Mouse (Mus musculus): ENCODE results near the gene Sema3f.

Gene Sema3f

DNA sequence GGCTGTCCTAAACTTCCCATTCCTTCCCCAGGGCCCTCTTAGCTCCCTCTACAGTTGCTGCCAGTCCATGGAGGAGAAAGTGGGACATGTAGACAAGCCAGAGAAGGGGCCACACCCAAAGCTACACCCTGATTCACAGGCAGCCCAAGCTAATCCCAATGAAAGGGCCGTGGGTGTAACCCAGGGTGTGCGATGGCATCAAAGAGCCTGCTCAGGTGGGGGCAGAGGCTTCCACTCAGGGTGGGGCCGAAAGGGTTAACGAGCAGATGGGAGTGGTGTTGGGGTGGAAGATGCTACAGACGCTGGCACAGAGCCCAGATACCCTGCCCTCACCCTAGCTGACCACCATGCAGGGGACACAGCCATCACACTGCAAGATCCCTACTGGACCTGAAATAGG lies 17.5 kb downstream of the Sema3f start:
- no peak for DNase-seq (ENCODE audit: low read depth, low spot score)

DNA sequence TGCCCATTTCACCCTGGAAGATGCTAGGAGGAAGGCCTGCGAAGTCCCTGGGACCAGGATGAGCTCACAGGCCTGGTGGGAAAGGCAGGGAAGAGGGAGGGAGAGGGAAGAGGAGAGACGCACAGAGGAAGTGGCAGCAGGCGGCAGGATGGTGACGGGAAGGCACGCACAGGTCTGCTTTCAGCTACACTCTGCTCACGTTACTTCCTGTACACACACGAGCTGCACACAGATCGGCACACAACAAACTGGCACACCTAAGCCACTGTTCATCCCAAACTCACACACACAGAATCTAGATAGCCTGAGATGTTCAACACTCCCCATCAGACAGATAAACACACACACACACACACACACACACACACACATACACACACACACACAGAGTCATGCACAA lies 19.9 kb downstream of the Sema3f start:
- DNase-seq (ENCODE audit: low read depth, low spot score): no peak

GRCm38 (mm10) chr9:107688939-107689338 lies 21.3 kb downstream of the Sema3f start:
- peak; percentile 28 for DNase-seq (ENCODE audit: low read depth, low spot score)

GRCm38 (mm10) chr9:107688415-107688814 lies 21.9 kb downstream of the Sema3f start:
- no peak for DNase-seq (ENCODE audit: low read depth, low spot score)

GRCm38 (mm10) chr9:107685231-107685981 lies 24.9 kb downstream of the Sema3f start:
- DNase-seq (ENCODE audit: low read depth, low spot score): peak; percentile 50

- DNase-seq (ENCODE audit: low read depth, low spot score): no peak
Measured at GRCm38 (mm10) chr9:107682405-107682804, 27.9 kb downstream of the Sema3f start.

GRCm38 (mm10) chr9:107679501-107679900 lies 30.8 kb downstream of the Sema3f start, which contains the start of gene Gnat1:
Gnat1 (minus strand) TSS chr9:107679712.
- no peak for DNase-seq (ENCODE audit: low read depth, low spot score)

DNA sequence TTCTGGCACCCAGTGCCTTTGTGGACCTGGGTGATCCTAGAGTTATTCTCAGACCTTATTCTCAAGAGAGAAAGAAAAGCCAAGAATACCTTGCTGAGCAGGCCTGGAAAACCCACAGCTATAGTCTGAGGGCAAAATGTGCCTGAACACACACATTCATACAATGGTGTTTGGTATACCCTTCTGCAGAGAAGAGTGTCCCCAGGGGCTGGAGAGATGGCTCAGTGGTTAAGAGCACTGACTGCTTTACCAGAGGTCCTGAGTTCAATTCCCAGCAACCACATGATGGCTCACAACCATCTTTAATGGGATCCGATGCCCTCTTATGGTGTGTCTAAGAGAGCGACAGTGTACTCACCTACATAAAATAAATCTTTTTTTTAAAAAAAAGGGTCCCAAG lies 31.4 kb downstream of the Sema3f start:
- DNase-seq (ENCODE audit: low read depth, low spot score): no peak

DNA sequence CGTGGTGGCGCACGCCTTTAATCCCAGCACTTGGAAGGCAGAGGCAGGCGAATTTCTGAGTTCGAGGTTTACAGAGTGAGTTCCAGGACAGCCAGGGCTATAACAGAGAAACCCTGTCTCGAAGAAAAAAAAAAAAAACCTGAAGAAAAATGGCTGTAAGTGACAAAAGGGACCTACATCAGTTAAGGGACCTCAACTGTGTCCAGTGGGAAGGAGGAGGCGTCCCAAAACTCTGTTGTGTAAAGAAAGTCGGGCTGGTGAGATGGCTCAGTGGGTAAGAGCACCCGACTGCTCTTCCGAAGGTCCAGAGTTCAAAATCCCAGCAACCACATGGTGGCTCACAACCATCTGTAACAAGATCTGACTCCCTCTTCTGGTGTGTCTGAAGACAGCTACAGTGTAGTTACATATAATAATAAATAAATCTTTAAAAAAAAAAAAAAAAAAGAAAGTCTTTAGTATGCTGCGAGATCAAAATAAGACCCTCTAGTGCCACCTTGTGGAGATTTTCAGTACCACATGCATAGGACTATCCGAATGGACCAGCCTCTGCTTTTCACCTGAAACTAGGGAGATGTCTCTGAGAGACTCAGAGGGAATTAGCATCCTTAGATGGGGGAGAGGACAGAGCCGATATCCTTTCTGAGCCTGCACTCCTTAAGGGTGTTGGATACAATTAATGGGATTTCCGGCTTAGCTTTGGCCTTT lies 32.3 kb downstream of the Sema3f start:
- DNase-seq (ENCODE audit: low read depth, low spot score): peak; percentile 75

DNA sequence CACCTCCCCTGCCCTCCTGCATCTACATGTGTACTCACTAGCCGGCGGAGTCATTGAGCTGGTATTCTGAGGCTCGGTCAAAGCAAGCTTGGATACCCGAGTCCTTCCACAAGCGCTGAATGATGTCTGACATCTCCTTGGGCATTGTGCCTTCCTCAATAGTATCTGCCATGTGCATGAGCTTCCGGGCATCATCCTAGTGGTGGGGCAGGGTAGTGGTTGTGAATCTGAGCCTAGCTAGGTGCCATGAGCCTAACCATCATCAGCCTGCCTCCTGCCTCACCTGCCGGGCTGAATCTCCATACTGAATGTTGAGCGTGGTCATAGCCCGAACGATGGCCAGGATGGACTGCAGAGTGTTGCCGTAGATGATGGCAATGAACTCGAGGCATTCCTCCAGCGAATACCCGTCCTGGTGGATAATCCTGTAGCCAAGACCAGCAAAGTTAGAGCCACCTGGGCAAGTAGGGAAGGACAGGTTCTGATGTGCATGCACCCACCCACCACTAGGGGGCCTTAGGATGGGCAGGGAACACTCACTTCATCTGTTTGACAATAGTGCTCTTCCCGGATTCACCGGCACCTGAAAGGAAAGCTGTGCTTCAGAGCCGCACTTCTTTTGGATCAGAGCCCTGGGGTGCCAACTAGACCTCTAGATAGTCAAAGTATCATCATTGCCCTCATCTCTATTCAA lies 33.0 kb downstream of the Sema3f start:
- peak; percentile 56 for DNase-seq (ENCODE audit: low read depth, low spot score)

DNA sequence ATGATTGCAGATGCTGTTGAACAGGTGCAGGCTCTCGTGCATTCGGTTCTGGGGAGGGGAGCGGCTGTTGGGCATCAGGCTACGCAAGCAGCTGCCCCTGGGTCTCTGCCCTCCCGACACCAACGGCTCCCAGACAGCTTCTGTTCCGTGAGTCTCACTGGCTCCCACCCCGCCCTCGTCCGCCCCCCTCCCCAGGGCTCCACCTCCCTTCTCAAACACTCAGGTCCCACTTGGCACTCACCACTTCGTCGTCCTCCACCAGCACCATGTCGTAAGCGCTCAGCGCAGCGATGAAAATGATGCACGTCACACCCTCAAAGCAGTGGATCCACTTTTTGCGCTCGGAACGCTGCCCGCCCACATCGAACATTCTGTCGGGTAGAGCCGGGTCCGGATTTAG lies 34.0 kb downstream of the Sema3f start:
- no peak for DNase-seq (ENCODE audit: low read depth, low spot score)

- peak; percentile 73 for DNase-seq (ENCODE audit: low read depth, low spot score)
Measured at GRCm38 (mm10) chr9:107675671-107676301, 34.5 kb downstream of the Sema3f start.

DNA sequence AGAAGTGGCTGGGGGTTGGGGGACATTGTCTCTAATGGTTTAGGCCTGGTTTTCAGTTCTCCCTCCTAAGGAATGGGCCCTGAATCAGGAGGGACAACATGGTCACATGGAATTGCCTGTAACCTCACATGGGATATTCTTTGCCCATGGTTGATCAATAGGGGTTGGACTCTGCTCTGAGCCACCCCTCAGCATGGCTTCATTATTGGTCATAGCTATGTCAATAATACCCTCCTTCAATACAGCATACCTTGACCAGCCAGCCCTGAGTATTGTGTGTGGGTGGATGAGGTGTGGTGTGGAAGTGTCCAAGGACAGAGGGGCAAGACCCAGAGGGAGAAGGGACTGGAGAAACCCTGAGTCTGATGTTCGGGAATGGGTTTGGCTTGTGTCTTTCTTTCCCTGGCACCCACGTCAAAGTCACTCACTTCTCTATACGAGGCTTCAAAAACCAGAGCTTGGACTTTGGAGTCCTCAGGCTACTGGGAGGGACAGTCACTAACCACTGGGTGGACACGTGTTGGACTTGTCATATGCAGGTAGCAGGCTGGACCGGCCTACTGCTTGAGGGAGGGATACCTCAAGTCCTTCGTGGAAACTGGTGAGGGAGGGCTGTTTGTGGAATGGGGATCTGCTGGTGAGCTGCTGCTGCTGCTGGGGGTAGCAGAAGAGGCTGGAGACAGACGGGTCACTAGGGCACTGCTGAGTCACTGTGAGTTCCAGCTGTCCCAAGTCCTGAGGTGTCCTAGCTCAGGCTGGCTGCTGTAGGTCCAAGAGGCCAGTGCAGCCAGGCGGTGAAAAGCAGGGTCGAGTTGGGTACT lies 35.5 kb downstream of the Sema3f start:
- no peak for DNase-seq (ENCODE audit: low read depth, low spot score)

DNA sequence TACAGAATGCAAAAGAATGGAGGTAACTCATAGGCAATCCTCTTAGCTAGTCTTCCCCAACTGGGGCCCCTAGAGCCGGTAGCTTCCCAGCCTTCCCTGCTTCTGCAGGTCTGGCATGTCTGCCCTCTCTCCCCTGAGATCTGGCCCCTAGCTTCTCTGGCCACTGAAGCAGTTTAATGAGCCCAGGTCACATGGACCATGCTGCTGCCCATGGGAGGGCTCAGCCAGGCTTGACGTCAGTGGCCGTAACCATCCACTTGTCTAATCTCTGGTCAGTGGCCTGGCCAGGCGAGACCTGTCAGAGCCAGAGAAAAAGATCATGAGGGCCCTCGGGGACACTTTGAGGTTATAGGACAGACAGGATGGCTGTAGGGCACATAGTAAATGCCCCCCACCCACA lies 40.0 kb downstream of the Sema3f start:
- DNase-seq (ENCODE audit: low read depth, low spot score): no peak

DNA sequence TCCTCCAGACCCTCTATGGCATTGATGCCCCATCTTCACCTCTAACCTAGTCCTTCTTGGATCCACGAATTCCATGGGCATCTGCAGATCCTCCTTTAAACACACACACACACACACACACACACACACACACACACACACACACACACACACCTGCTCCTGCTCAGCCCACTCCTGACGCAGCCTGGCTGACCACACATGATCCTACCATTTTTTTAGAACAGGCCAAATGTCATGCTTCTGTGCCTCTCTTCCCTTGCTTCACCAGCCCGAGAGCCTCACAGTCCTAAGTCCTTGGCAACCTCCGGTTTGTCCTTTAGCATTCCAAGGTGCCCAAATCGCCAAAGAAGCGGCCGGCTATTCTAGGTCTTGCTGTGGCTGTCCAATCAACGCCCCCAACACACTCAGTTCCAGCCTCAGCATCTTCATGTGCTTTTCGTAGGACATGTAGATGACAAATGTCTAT lies 40.8 kb downstream of the Sema3f start, which contains the start of gene Slc38a3:
Gene Slc38a3 (minus strand): TSS at position 51 of the 466 bp plus-strand sequence.
- DNase-seq (ENCODE audit: low read depth, low spot score): no peak

DNA sequence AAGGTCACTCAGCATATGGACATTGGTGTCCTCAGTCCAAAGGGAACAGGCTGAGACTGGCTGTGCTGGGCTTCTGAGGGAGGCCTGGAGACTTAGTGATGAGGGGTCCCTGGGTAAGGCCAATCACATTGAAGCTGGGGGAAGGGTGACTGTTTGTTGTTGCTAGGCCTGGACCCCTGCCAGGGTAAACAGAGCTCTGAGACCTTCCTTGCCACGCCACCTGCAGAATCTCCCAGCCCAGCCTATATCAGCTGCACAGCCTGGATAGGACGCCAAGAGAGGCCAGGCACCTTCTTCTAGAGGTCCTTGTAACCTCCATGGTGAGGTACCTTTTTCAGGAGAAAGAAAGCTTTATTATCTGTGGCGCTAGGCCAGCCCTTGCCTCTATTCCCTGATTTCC lies 41.4 kb downstream of the Sema3f start:
- no peak for DNase-seq (ENCODE audit: low read depth, low spot score)

GRCm38 (mm10) chr9:107668011-107668410 lies 42.3 kb downstream of the Sema3f start:
- no peak for DNase-seq (ENCODE audit: low read depth, low spot score)

GRCm38 (mm10) chr9:107667219-107667618 lies 43.1 kb downstream of the Sema3f start:
- no peak for DNase-seq (ENCODE audit: low read depth, low spot score)

DNA sequence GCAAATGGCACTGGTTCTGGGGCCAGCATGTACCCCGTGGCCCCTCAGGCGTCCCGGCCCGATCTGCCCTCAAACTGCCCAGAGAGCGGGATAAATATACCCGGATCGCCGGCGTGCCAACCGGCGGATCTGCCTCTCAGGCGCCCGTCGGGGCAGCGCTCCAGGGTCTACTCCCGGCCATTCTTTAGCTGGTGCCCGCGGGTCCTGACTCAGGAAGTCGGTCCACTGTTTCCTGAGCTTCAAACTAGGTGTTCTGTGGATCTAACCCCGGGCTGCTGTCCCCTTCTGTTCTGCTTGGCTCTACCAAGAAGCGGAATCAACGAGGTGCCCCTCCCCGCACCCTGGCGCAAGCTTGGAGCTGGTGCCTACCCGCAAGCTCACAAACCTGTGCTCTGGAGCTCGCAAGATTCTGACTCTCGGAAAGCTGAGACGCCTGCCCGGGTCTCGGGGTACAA lies 43.5 kb downstream of the Sema3f start:
- no peak for DNase-seq (ENCODE audit: low read depth, low spot score)

DNA sequence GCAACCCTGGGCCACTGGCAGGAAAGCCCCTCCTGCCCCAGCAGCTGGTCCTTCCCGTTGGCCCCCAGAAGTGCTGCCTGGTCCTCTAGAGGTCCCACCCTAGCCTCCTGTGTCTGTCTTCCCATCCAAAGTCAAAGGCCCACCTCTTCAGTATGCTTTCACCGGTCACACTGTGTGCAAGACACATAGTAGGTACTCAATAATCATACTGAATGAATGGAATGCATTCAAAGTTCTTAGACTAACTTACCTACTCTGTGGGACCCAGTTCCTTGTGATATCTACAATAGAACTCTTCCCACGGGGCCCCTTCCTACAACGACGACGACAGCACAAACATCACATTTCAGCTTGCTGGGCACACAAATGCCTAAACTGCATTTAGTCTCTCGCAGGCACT lies 45.0 kb downstream of the Sema3f start:
- DNase-seq (ENCODE audit: low read depth, low spot score): no peak

GRCm38 (mm10) chr9:107663525-107663924 lies 46.8 kb downstream of the Sema3f start:
- DNase-seq (ENCODE audit: low read depth, low spot score): no peak
